Mouse (Mus musculus) liver, postnatal 0 days (tissue): Measurements from ENCODE around the gene Ccdc12. TPM values are rescaled to one million over a fixed set of nuclear protein-coding genes. Genes with fewer than 3 reads are reported as not detected.
A peak's percentile ranks its signal among the peaks of the same experiment; 100 is the strongest.

Experiments
- ATAC-seq: fragments of 200-750 bp; cut with Nextera tagmentation; 2 replicates; pipeline ENCODE4 v1.8.0; 2017; ENCODE audit warnings: mild to moderate bottlenecking, moderate library complexity
- DNase-seq: peaks from one replicate; pipeline ENCODE4 v3.0.0-alpha.2; 2016
- H3K27ac ChIP-seq: fragments of 300-500 bp; sonication (generic); 2 replicates; pipeline ENCODE4 v1.5.1; 2014; ENCODE audit warnings: antibody characterized with exemption, moderate library complexity, mild to moderate bottlenecking, low read depth
- H3K27me3 ChIP-seq: fragments of 300-500 bp; sonication (generic); 2 replicates; pipeline ENCODE4 v1.6.1; 2014; ENCODE audit warnings: low read length, control low read depth, mixed read lengths; ENCODE audit not compliant: insufficient read depth
- H3K36me3 ChIP-seq: fragments of 300-500 bp; sonication (generic); replicated peaks from 2 replicates; pipeline ENCODE4 v1.6.1; 2014; ENCODE audit warnings: mild to moderate bottlenecking, control low read depth, low read length, moderate library complexity, mixed read lengths; ENCODE audit not compliant: insufficient read depth
- H3K4me1 ChIP-seq: fragments of 300-500 bp; sonication (generic); 2 replicates; pipeline ENCODE4 v1.6.1; 2014; ENCODE audit warnings: antibody characterized with exemption, mild to moderate bottlenecking, control low read depth; ENCODE audit not compliant: insufficient read depth
- H3K4me2 ChIP-seq: fragments of 300-500 bp; sonication (generic); 2 replicates; pipeline ENCODE4 v1.6.1; 2014; ENCODE audit warnings: low read depth, mild to moderate bottlenecking, low read length, moderate library complexity, mixed read lengths
- H3K4me3 ChIP-seq: fragments of 300-500 bp; sonication (generic); 2 replicates; pipeline ENCODE4 v1.5.1; 2014; ENCODE audit warnings: low read depth, low read length
- H3K9ac ChIP-seq: fragments of 300-500 bp; sonication (generic); replicated peaks from 2 replicates; pipeline ENCODE4 v1.6.1; 2014; ENCODE audit warnings: mild to moderate bottlenecking, moderate library complexity
- H3K9me3 ChIP-seq: fragments of 300-500 bp; sonication (generic); 2 replicates; pipeline ENCODE4 v1.6.1; 2016; ENCODE audit warnings: mild to moderate bottlenecking, control low read depth, low read length, mixed read lengths
- CTCF ChIP-seq: sonication (generic); IDR thresholded peaks from 2 replicates; pipeline ENCODE4 v1.5.1; 2016; ENCODE audit warnings: antibody characterized with exemption, low read depth
- EP300 ChIP-seq: IDR thresholded peaks from 2 replicates; pipeline ENCODE4 v1.6.1; 2016; ENCODE audit warnings: antibody characterized with exemption, low read depth, mild to moderate bottlenecking
- WGBS: fragments of 180-500 bp; shearing (Covaris S2); extraction: QIAGEN DNeasy Blood & Tissue Kit; methylation state at CpG from one replicate; pipeline ENCODE4 v1.1.7; 2014; ENCODE audit not compliant: insufficient replicate concordance; 5-methylcytosine and 5-hydroxymethylcytosine counted together
- polyA plus RNA-seq: library from polyadenylated mRNA; unstranded; fragments of >200 nt; fragmentation: Nextera tagmentation; extraction: Ambion mirVana; gene quantifications from 2 replicates; pipeline ENCODE4 v1.2.1, GENCODE M21; 2015

The Ccdc12 gene
- polyA plus RNA-seq, 1 experiment from 2014 or later = 69.3 TPM

- ATAC-seq = no peak
- Histone ChIP-seq H3K4me3 (no peak overlapping the region), H3K27ac (no peak overlapping the region), H3K9me3 (no peaks in the 10 kb centered on the region), H3K4me1 (peaks cover 11% of the 10 kb centered on the region; the same call in 1 of the 2 replicates), H3K4me2 (0 out of 2 replicates have a peak overlapping the region, but pooled peaks have one; percentile 56), H3K27me3 (no peaks in the 10 kb centered on the region), H3K9ac (no peak overlapping the region), H3K36me3 (peaks cover 14% of the 10 kb centered on the region)
- DNase-seq = no peak
- TF ChIP-seq EP300 (no peak), CTCF (no peak)
- WGBS = 62% methylated on average over 5 of the region's 5 CpGs
Observed at GRCm38 (mm10) chr9:110642812-110643524, 13.3 kb upstream of the Ccdc12 start.

- no peak overlapping the region for H3K9ac ChIP-seq
- peak overlapping the region; percentile 56; the same call in 1 of the 2 replicates for H3K4me2 ChIP-seq
- H3K27me3 ChIP-seq = no peaks in the 10 kb centered on the region
- DNase-seq = no peak
- H3K9me3 ChIP-seq = no peaks in the 10 kb centered on the region
- H3K4me1 ChIP-seq = peaks cover 11% of the 10 kb centered on the region; the same call in 1 of the 2 replicates
- TF ChIP-seq CTCF (no peak), EP300 (no peak)
- no peak overlapping the region for H3K4me3 ChIP-seq
- peaks cover 9% of the 10 kb centered on the region; the same call in 1 of the 2 replicates for H3K36me3 ChIP-seq
- H3K27ac ChIP-seq = no peak overlapping the region
- 59% methylated on average over 9 of the region's 9 CpGs for WGBS
- no peak for ATAC-seq
Observed at GRCm38 (mm10) chr9:110643787-110644186, 12.5 kb upstream of the Ccdc12 start.

- Histone ChIP-seq H3K4me2 (peak overlapping the region; percentile 56), H3K9me3 (no peaks in the 10 kb centered on the region), H3K36me3 (peaks cover 6% of the 10 kb centered on the region; the same call in 1 of the 2 replicates), H3K27ac (no peak overlapping the region), H3K4me3 (no peak overlapping the region), H3K9ac (no peak overlapping the region), H3K4me1 (peaks cover 11% of the 10 kb centered on the region; the same call in 1 of the 2 replicates), H3K27me3 (no peaks in the 10 kb centered on the region)
- TF ChIP-seq EP300 = no peak
- no peak for TF ChIP-seq CTCF
- ATAC-seq (no peak), DNase-seq (no peak)
- 80% methylated on average over 10 of the region's 10 CpGs for WGBS
Observed at GRCm38 (mm10) chr9:110644295-110644694, 12.0 kb upstream of the Ccdc12 start.

GRCm38 (mm10) chr9:110645219-110645618 lies 11.1 kb upstream of the Ccdc12 start:
- Histone ChIP-seq H3K4me3 (peak overlapping the region; percentile 24), H3K27ac (peak overlapping the region; percentile 49), H3K27me3 (no peaks in the 10 kb centered on the region), H3K4me2 (peak overlapping the region; percentile 56), H3K36me3 (peaks cover 4% of the 10 kb centered on the region; the same call in 1 of the 2 replicates), H3K9me3 (no peaks in the 10 kb centered on the region), H3K4me1 (peaks cover 11% of the 10 kb centered on the region; the same call in 1 of the 2 replicates), H3K9ac (no peak overlapping the region)
- WGBS = 21% methylated on average over 9 of the region's 9 CpGs
- DNase-seq (peak; percentile 61), ATAC-seq (peak; percentile 62)
- TF ChIP-seq EP300 = no peak; the same call in 1 of the 2 replicates
- TF ChIP-seq CTCF = no peak

- no peak overlapping the region for H3K4me2 ChIP-seq
- H3K27ac ChIP-seq = no peak overlapping the region
- H3K9me3 ChIP-seq = no peaks in the 10 kb centered on the region
- no peak overlapping the region for H3K9ac ChIP-seq
- H3K4me1 ChIP-seq = peaks cover 27% of the 10 kb centered on the region
- H3K4me3 ChIP-seq = no peak overlapping the region
- ATAC-seq = no peak
- peaks cover 15% of the 10 kb centered on the region for H3K27me3 ChIP-seq
- H3K36me3 ChIP-seq = no peaks in the 10 kb centered on the region
- DNase-seq = no peak
- TF ChIP-seq CTCF (no peak), EP300 (no peak)
Observed at GRCm38 (mm10) chr9:110649775-110650174, 6.5 kb upstream of the Ccdc12 start.

- peaks cover 15% of the 10 kb centered on the region for H3K27me3 ChIP-seq
- DNase-seq (peak; percentile 54), ATAC-seq (no peak)
- H3K4me2 ChIP-seq = peak overlapping the region; percentile 99
- H3K4me3 ChIP-seq = peak overlapping the region; percentile 81
- H3K36me3 ChIP-seq = no peaks in the 10 kb centered on the region
- no peaks in the 10 kb centered on the region for H3K9me3 ChIP-seq
- no peak overlapping the region; the same call in 1 of the 2 replicates for H3K27ac ChIP-seq
- peak overlapping the region; percentile 22 for H3K9ac ChIP-seq
- H3K4me1 ChIP-seq = peaks cover 38% of the 10 kb centered on the region
- TF ChIP-seq CTCF (peak; percentile 50), EP300 (no peak)
- 22% methylated on average over 13 of the region's 13 CpGs for WGBS
Observed at GRCm38 (mm10) chr9:110651931-110652722, 4.2 kb upstream of the Ccdc12 start.
